Comparison of ENCODE assay signal across 8 mouse cellular contexts in genomic region chr4:132211953-132212734, GRCm38 (mm10). TPM values are rescaled to one million over a fixed set of nuclear protein-coding genes. Genes with fewer than 3 reads are reported as not detected.
A peak's percentile ranks its signal among the peaks of the same experiment; 100 is the strongest.
DNase-seq lines count a peak whose midpoint lies in the region; ATAC-seq and TF ChIP-seq lines count a peak whose summit lies in the region.

Gene Ythdf2 (minus strand): TSS chr4:132212303.

- peak within 1 kb of the TSS; percentile 100 for H3K9ac ChIP-seq in embryonic facial prominence, embryonic 13.5 days
- peak within 1 kb of the TSS; percentile 97 for H3K9ac ChIP-seq in heart, adult 2 months (ENCODE audit: low read depth, low read length)
- H3K9ac ChIP-seq in limb, embryonic 13.5 days, result peak within 1 kb of the TSS; percentile 99
- peak within 1 kb of the TSS; percentile 99 for H3K9ac ChIP-seq in midbrain, embryonic 16.5 days (ENCODE audit: low read depth, low read length)

- peak; percentile 18 for TF ChIP-seq POLR2A in heart, adult 2 months (IDR thresholded peaks at IDR 0.05; ENCODE audit: insufficient read depth, low read depth, low read length)

- no peak for TF ChIP-seq EP300 in heart, adult 2 months (IDR thresholded peaks at IDR 0.05; ENCODE audit: insufficient read depth, low read depth, low read length)

- peak within 1 kb of the TSS; percentile 96 for H3K27ac ChIP-seq in embryonic facial prominence, embryonic 13.5 days
- H3K27ac ChIP-seq in heart, adult 2 months, result peak within 1 kb of the TSS; percentile 93
- H3K27ac ChIP-seq in limb, embryonic 13.5 days, result peak within 1 kb of the TSS; percentile 94
- H3K27ac ChIP-seq in midbrain, embryonic 16.5 days (ENCODE audit: low read length), result peak within 1 kb of the TSS; percentile 96

- intact Hi-C loops in heart, adult 2 months (cut with DNase I), result loop anchor here (2.0 to 10.0 kb wide), 4 partner anchors 49 to 303 kb away; partner anchors contain the start of genes Gmeb1, Rcc1, Sesn2 and Taf12

- H3K4me3 ChIP-seq in embryonic facial prominence, embryonic 13.5 days, result peak within 1 kb of the TSS; percentile 98
- H3K4me3 ChIP-seq in heart, adult 2 months, result peak within 1 kb of the TSS; percentile 93
- peak within 1 kb of the TSS; percentile 72 for H3K4me3 ChIP-seq in limb, embryonic 13.5 days
- peak within 1 kb of the TSS; percentile 93 for H3K4me3 ChIP-seq in midbrain, embryonic 16.5 days (ENCODE audit: low read depth, low read length)

- H3K9me3 ChIP-seq in embryonic facial prominence, embryonic 13.5 days, result no peaks in the 10 kb centered on the region
- no peaks in the 10 kb centered on the region for H3K9me3 ChIP-seq in limb, embryonic 13.5 days
- no peaks in the 10 kb centered on the region for H3K9me3 ChIP-seq in midbrain, embryonic 16.5 days (replicated peaks; ENCODE audit: control insufficient read depth, low read length, poor library complexity, severe bottlenecking)

- H3K36me3 ChIP-seq in embryonic facial prominence, embryonic 13.5 days, result peaks cover 19% of the 10 kb centered on the region
- peaks cover 26% of the 10 kb centered on the region for H3K36me3 ChIP-seq in heart, adult 2 months (ENCODE audit: control insufficient read depth, insufficient read depth, low read length)
- peaks cover 22% of the 10 kb centered on the region for H3K36me3 ChIP-seq in limb, embryonic 13.5 days
- H3K36me3 ChIP-seq in midbrain, embryonic 16.5 days (ENCODE audit: control insufficient read depth, insufficient read depth, low read length), result no peaks in the 10 kb centered on the region

- peak within 1 kb of the TSS; percentile 90 for H3K4me2 ChIP-seq in embryonic facial prominence, embryonic 13.5 days
- peak within 1 kb of the TSS; percentile 93 for H3K4me2 ChIP-seq in limb, embryonic 13.5 days (replicated peaks)
- peak within 1 kb of the TSS; percentile 78 for H3K4me2 ChIP-seq in midbrain, embryonic 16.5 days (ENCODE audit: low read length)

- WGBS in embryonic facial prominence, embryonic 13.5 days, result 2% methylated on average over 66 of the region's 78 CpGs
- 1% methylated on average over 77 of the region's 78 CpGs for WGBS in heart, adult 2 months
- WGBS in limb, embryonic 13.5 days, result 2% methylated on average over 65 of the region's 78 CpGs
- under 1% methylated on average over 68 of the region's 78 CpGs for WGBS in midbrain, embryonic 16.5 days

- DNase-seq in 3134 (ENCODE audit: extremely low read depth, insufficient read length, low spot score), result peak; percentile 93
- peak; percentile 98 to 99 for DNase-seq in adrenal gland, postnatal 36 days
- DNase-seq in heart, adult 2 months, result peak; percentile 98 to 99
- DNase-seq in kidney, adult 8-10 months, result peak; percentile 96
- DNase-seq in spleen, postnatal 10 days (ENCODE audit: low spot score in 2 of 2), result peak; percentile 97

- peaks cover 17% of the 10 kb centered on the region for H3K4me1 ChIP-seq in embryonic facial prominence, embryonic 13.5 days
- peaks cover 5% of the 10 kb centered on the region for H3K4me1 ChIP-seq in heart, adult 2 months (ENCODE audit: control insufficient read depth, insufficient read depth, low read length)
- peaks cover 26% of the 10 kb centered on the region for H3K4me1 ChIP-seq in limb, embryonic 13.5 days
- peaks cover 29% of the 10 kb centered on the region for H3K4me1 ChIP-seq in midbrain, embryonic 16.5 days (ENCODE audit: control insufficient read depth, insufficient read depth, low read length)

- no peak for TF ChIP-seq CTCF in heart, adult 2 months (IDR thresholded peaks at IDR 0.05)

- ATAC-seq in embryonic facial prominence, embryonic 13.5 days (ENCODE audit: insufficient number of reproducible peaks, insufficient read depth, low FRiP score, low TSS enrichment, low read depth), result peak; percentile 96
- ATAC-seq in limb, embryonic 13.5 days (ENCODE audit: low FRiP score, low read depth), result peak; percentile 97
- ATAC-seq in midbrain, embryonic 16.5 days, result peak; percentile 96

- H3K79me2 ChIP-seq in heart, adult 2 months (replicated peaks; ENCODE audit: control insufficient read depth, insufficient read depth, low read length), result peaks cover 6% of the 10 kb centered on the region; the same call in 1 of the 2 replicates

- H3K27me3 ChIP-seq in embryonic facial prominence, embryonic 13.5 days, result no peaks in the 10 kb centered on the region
- no peaks in the 10 kb centered on the region for H3K27me3 ChIP-seq in heart, adult 2 months (ENCODE audit: control insufficient read depth, insufficient read depth, low read length)
- H3K27me3 ChIP-seq in limb, embryonic 13.5 days, result no peaks in the 10 kb centered on the region
- H3K27me3 ChIP-seq in midbrain, embryonic 16.5 days (ENCODE audit: control insufficient read depth, insufficient read depth, low read depth, low read length), result no peaks in the 10 kb centered on the region

RNA-seq across cellular contexts. Expression of gene Ythdf2, which starts in this region (rescaled TPM):
- total RNA-seq in adrenal gland, postnatal 36 days (2021), result 10 to 100 TPM; 48.1 to 57.0 TPM
- 109 and 124 TPM in 2 replicates for polyA plus RNA-seq in embryonic facial prominence, embryonic 13.5 days (2015; fragmentation: Nextera tagmentation; extraction: Ambion mirVana)
- 10 to 100 TPM; 26.8 to 27.5 TPM for total RNA-seq in heart, adult 2 months (2021)
- 9.7 and 17.7 TPM in 2 replicates for polyA plus RNA-seq in heart, adult 2 months (2012; rRNA removed)
- 126 and 127 TPM in 2 replicates for polyA plus RNA-seq in limb, embryonic 13.5 days (2015; fragmentation: Nextera tagmentation; extraction: Ambion mirVana)
- polyA plus RNA-seq in midbrain, embryonic 16.5 days (2015; fragmentation: Nextera tagmentation; extraction: Ambion mirVana), result 109 and 124 TPM in 2 replicates

Comparison
In these comparisons a context has a peak if more than half of its experiments do, and no peak if none do; other contexts are left out.
1. Peak in every context shown above with its lines: DNase-seq, ATAC-seq, H3K4me3 ChIP-seq and H3K27ac ChIP-seq.